Mouse (Mus musculus) liver, embryonic 13.5 days (tissue): ENCODE data around the gene Izumo1r. TPM values are rescaled to one million over a fixed set of nuclear protein-coding genes. Genes with fewer than 3 reads are reported as not detected.

Source experiments
- ATAC-seq: fragments of 200-750 bp; cut with Nextera tagmentation; 2 replicates; pipeline ENCODE4 v1.8.0; 2017; ENCODE audit warnings: low read depth, mild to moderate bottlenecking, moderate number of reproducible peaks, moderate library complexity
- DNase-seq: peaks from one replicate; pipeline ENCODE4 v3.0.0; 2022
- H3K27ac ChIP-seq: fragments of 300-500 bp; sonication (generic); 2 replicates; pipeline ENCODE4 v1.5.1; 2015; ENCODE audit warnings: moderate library complexity, mild to moderate bottlenecking, inconsistent platforms
- H3K27me3 ChIP-seq: fragments of 300-500 bp; sonication (generic); 2 replicates; pipeline ENCODE4 v1.6.1; 2015; ENCODE audit warnings: mild to moderate bottlenecking, inconsistent platforms
- H3K36me3 ChIP-seq: fragments of 300-500 bp; sonication (generic); 2 replicates; pipeline ENCODE4 v1.6.1; 2015; ENCODE audit warnings: mild to moderate bottlenecking, inconsistent platforms
- H3K4me1 ChIP-seq: fragments of 300-500 bp; sonication (generic); replicated peaks from 2 replicates; pipeline ENCODE4 v1.6.1; 2015; ENCODE audit warnings: inconsistent platforms
- H3K4me2 ChIP-seq: fragments of 300-500 bp; sonication (generic); 2 replicates; pipeline ENCODE4 v1.6.1; 2015; ENCODE audit warnings: inconsistent platforms, mild to moderate bottlenecking, moderate library complexity
- H3K4me3 ChIP-seq: fragments of 300-500 bp; sonication (generic); replicated peaks from 2 replicates; pipeline ENCODE4 v1.5.1; 2015; ENCODE audit warnings: mild to moderate bottlenecking, inconsistent platforms
- H3K9ac ChIP-seq: fragments of 300-500 bp; sonication (generic); 2 replicates; pipeline ENCODE4 v1.6.1; 2015; ENCODE audit warnings: mild to moderate bottlenecking, inconsistent platforms
- H3K9me3 ChIP-seq: fragments of 300-500 bp; sonication (generic); replicated peaks from 2 replicates; pipeline ENCODE4 v1.6.1; 2016; ENCODE audit warnings: inconsistent platforms
- WGBS: fragments of 180-500 bp; shearing (Covaris S2); methylation state at CpG from one replicate; pipeline ENCODE4 v1.1.7; 2015; ENCODE audit not compliant: insufficient replicate concordance; 5-methylcytosine and 5-hydroxymethylcytosine counted together
- polyA plus RNA-seq: library from polyadenylated mRNA; unstranded; fragments of >200 nt; fragmentation: Nextera tagmentation; extraction: Ambion mirVana; gene quantifications from 2 replicates; pipeline ENCODE4 v1.2.1, GENCODE M21; 2015

Izumo1r gene
- polyA plus RNA-seq, 1 experiment from 2014 or later = not detected

- no peak overlapping the region for H3K4me2 ChIP-seq
- no peak for ATAC-seq
- 40% methylated on average over 4 of the region's 4 CpGs for WGBS
- no peaks in the 10 kb centered on the region for H3K9me3 ChIP-seq
- no peak overlapping the region for H3K9ac ChIP-seq
- no peaks in the 10 kb centered on the region for H3K4me1 ChIP-seq
- no peaks in the 10 kb centered on the region for H3K27me3 ChIP-seq
- H3K36me3 ChIP-seq = no peaks in the 10 kb centered on the region
- no peak overlapping the region for H3K4me3 ChIP-seq
- no peak overlapping the region for H3K27ac ChIP-seq
- DNase-seq = no peak
These were observed 19.9 kb upstream of the Izumo1r start for GRCm38 (mm10) chr9:14923625-14924024.

GRCm38 (mm10) chr9:14921971-14922560 lies 18.3 kb upstream of the Izumo1r start:
- Histone ChIP-seq H3K4me1 (no peaks in the 10 kb centered on the region), H3K9ac (no peak overlapping the region), H3K4me2 (no peak overlapping the region), H3K4me3 (no peak overlapping the region), H3K27me3 (no peaks in the 10 kb centered on the region), H3K27ac (no peak overlapping the region), H3K36me3 (no peaks in the 10 kb centered on the region), H3K9me3 (no peaks in the 10 kb centered on the region)
- DNase-seq (no peak), ATAC-seq (no peak)
- WGBS = 28% methylated on average over 1 of the region's 1 CpGs

- DNase-seq = no peak
- H3K36me3 ChIP-seq = no peaks in the 10 kb centered on the region
- H3K27ac ChIP-seq = no peak overlapping the region
- H3K27me3 ChIP-seq = no peaks in the 10 kb centered on the region
- no peak overlapping the region for H3K9ac ChIP-seq
- no peak overlapping the region for H3K4me3 ChIP-seq
- WGBS = 35% methylated on average over 4 of the region's 4 CpGs
- no peak for ATAC-seq
- H3K9me3 ChIP-seq = no peaks in the 10 kb centered on the region
- H3K4me1 ChIP-seq = no peaks in the 10 kb centered on the region
- no peak overlapping the region for H3K4me2 ChIP-seq
These were observed 17.5 kb upstream of the Izumo1r start for GRCm38 (mm10) chr9:14921254-14921653.

GRCm38 (mm10) chr9:14920608-14921007 lies 16.9 kb upstream of the Izumo1r start:
- no peak overlapping the region for H3K9ac ChIP-seq
- no peaks in the 10 kb centered on the region for H3K4me1 ChIP-seq
- DNase-seq (no peak), ATAC-seq (no peak)
- no peak overlapping the region for H3K27ac ChIP-seq
- H3K27me3 ChIP-seq = no peaks in the 10 kb centered on the region
- H3K36me3 ChIP-seq = no peaks in the 10 kb centered on the region
- H3K4me2 ChIP-seq = no peak overlapping the region
- H3K9me3 ChIP-seq = no peaks in the 10 kb centered on the region
- no peak overlapping the region for H3K4me3 ChIP-seq
- WGBS = 59% methylated on average over 4 of the region's 4 CpGs

DNA sequence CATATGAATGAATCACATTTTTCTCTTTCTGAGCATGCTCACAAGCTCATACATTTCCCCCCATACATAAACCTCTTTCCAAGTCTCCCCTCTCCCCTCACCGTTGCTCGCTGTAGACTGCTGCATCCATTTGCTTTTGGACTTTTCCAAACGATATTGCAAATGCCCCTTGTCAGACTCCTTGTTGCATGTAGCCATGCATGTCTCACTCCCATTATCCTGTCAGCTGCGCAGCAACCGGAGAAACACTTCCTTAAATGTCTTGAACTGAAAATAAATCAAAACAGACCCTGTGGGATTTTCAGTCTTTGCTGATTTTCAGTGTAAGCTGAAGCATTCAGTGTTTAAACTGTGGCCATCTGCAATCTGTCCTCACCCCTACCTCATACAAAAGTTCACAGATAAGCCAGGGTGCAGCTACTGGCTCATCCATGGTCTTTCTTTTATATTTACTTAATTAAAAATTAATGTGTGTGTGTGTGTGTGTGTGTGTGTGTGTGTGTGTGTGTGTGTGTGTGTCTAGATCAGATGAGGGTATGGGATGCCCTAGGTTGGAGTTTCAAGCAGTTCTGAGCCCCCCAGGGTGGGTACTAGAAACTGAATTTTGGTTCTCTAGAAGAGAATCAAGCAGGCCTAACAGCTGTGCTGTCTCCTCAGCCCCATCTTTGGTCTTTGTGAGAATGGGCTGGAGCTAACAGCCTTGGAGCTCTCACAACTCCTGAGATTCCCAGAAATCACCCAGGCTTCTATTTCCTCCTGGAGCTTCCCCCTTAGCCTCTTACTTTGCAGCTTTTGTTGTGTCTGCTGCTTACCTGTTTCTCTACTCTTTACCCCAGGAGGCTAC lies 15.3 kb upstream of the Izumo1r start:
- Histone ChIP-seq H3K27me3 (no peaks in the 10 kb centered on the region), H3K4me2 (no peak overlapping the region), H3K9ac (no peak overlapping the region), H3K27ac (no peak overlapping the region), H3K4me3 (no peak overlapping the region), H3K9me3 (no peaks in the 10 kb centered on the region), H3K4me1 (no peaks in the 10 kb centered on the region), H3K36me3 (no peaks in the 10 kb centered on the region)
- ATAC-seq = no peak
- WGBS = 62% methylated on average over 5 of the region's 5 CpGs
- DNase-seq = no peak

DNA sequence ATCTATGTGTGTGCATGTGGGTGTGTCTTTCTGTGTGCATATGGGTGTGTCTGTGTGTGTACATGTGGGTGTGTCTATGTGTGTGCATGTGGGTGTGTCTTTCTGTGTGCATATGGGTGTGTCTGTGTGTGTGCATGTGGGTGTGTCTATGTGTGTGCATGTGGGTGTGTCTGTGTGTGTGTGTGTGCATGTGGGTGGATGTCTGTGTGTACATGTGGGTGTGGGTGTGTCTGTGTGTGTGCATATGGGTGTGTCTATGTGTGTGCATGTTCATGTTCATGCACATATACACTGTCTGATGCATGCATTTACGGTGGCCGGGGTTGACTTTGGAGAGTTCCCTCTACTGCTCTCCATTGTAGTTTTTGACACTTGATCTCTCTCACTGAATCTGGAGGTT lies 13.9 kb upstream of the Izumo1r start:
- DNase-seq (no peak), ATAC-seq (no peak)
- Histone ChIP-seq H3K9me3 (no peaks in the 10 kb centered on the region), H3K36me3 (no peaks in the 10 kb centered on the region), H3K27me3 (no peaks in the 10 kb centered on the region), H3K4me2 (no peak overlapping the region), H3K4me3 (no peak overlapping the region), H3K4me1 (no peaks in the 10 kb centered on the region), H3K9ac (no peak overlapping the region), H3K27ac (no peak overlapping the region)
- WGBS = 73% methylated on average over 2 of the region's 2 CpGs

- H3K4me3 ChIP-seq = no peak overlapping the region
- no peak overlapping the region for H3K4me2 ChIP-seq
- no peak for DNase-seq
- H3K9ac ChIP-seq = no peak overlapping the region
- no peak for ATAC-seq
- H3K9me3 ChIP-seq = no peaks in the 10 kb centered on the region
- H3K27me3 ChIP-seq = no peaks in the 10 kb centered on the region
- no peaks in the 10 kb centered on the region for H3K4me1 ChIP-seq
- 56% methylated on average over 2 of the region's 2 CpGs for WGBS
- H3K27ac ChIP-seq = no peak overlapping the region
- H3K36me3 ChIP-seq = no peaks in the 10 kb centered on the region
These were observed 8.3 kb upstream of the Izumo1r start for GRCm38 (mm10) chr9:14912037-14912436.

DNA sequence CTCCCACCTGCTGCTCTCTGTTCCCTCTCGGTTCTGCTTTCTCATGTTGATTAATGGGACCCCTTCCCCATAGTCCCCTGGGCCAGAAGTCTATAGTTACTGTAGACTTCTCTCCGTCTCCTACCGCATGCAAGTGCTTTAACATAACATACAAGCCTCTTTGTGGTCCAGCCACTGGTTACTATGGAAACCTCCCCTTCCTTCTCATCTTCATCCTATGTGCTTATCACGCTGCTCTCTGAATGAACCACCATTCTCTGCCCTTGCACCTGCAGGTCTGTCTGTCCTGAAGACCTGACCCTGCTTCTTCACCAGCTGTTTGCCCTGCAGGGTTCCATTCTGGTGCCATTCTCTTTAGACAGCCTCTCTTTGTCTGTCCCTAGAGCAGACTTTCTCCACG lies 6.2 kb upstream of the Izumo1r start:
- H3K4me3 ChIP-seq = no peak overlapping the region
- WGBS = 57% methylated on average over 5 of the region's 5 CpGs
- no peaks in the 10 kb centered on the region for H3K9me3 ChIP-seq
- no peak overlapping the region for H3K4me2 ChIP-seq
- no peak overlapping the region for H3K27ac ChIP-seq
- H3K27me3 ChIP-seq = no peaks in the 10 kb centered on the region
- no peaks in the 10 kb centered on the region for H3K4me1 ChIP-seq
- H3K9ac ChIP-seq = no peak overlapping the region
- ATAC-seq (no peak), DNase-seq (no peak)
- no peaks in the 10 kb centered on the region for H3K36me3 ChIP-seq

DNA sequence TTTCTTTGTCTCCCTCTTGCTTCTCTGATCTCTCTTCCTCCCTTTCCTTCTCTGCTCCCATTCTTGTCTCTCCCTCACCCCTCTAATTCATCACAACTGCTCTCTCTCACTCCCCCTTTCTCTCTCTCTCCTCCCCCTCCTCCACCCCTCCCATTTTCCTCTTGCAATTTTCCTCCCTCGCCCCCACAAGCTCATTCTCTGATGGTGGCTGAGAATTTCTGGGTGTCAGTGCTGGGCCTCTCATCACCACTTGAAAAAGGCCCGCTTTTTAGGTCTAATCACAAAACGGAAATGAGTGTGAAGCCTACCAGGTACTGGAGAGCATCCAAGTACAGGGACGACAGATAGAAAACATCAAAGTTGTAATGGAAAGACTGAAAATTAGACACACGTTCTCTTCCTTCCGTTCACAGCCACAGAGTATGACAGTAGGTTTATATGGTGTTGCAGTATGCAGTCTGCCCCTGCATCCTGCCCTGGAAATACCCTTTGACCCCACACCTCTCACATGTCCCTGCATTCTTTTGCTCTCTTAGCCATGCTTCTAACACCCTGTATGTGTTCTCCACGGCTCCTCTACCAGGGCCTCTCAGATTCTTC lies 4.2 kb upstream of the Izumo1r start:
- H3K4me1 ChIP-seq = no peaks in the 10 kb centered on the region
- no peak overlapping the region for H3K27ac ChIP-seq
- no peaks in the 10 kb centered on the region for H3K27me3 ChIP-seq
- H3K9ac ChIP-seq = no peak overlapping the region
- no peak for ATAC-seq
- H3K4me2 ChIP-seq = no peak overlapping the region
- H3K9me3 ChIP-seq = no peaks in the 10 kb centered on the region
- no peaks in the 10 kb centered on the region for H3K36me3 ChIP-seq
- 62% methylated on average over 7 of the region's 7 CpGs for WGBS
- no peak for DNase-seq
- no peak overlapping the region for H3K4me3 ChIP-seq

- H3K9me3 ChIP-seq = no peaks in the 10 kb centered on the region
- no peak overlapping the region for H3K4me2 ChIP-seq
- H3K4me1 ChIP-seq = no peaks in the 10 kb centered on the region
- H3K4me3 ChIP-seq = no peak overlapping the region
- no peaks in the 10 kb centered on the region for H3K36me3 ChIP-seq
- WGBS = 62% methylated on average over 3 of the region's 3 CpGs
- ATAC-seq = no peak
- no peak overlapping the region for H3K9ac ChIP-seq
- no peak overlapping the region for H3K27ac ChIP-seq
- no peaks in the 10 kb centered on the region for H3K27me3 ChIP-seq
- DNase-seq = no peak
These were observed 2.2 kb upstream of the Izumo1r start for GRCm38 (mm10) chr9:14905956-14906355.

- DNase-seq = no peak
- Histone ChIP-seq H3K4me1 (no peaks in the 10 kb centered on the region), H3K4me2 (no peak overlapping the region), H3K27ac (no peak overlapping the region), H3K4me3 (no peak overlapping the region), H3K27me3 (no peaks in the 10 kb centered on the region), H3K9ac (no peak overlapping the region), H3K9me3 (no peaks in the 10 kb centered on the region), H3K36me3 (no peaks in the 10 kb centered on the region)
- 29% methylated on average over 9 of the region's 9 CpGs for WGBS
- no peak for ATAC-seq
These were observed 1.2 kb upstream of the Izumo1r start for GRCm38 (mm10) chr9:14904741-14905475.
